Mouse (Mus musculus) G1E (cell line): ENCODE measurements around the gene Sdccag8.

Source experiments
- CTCF ChIP-seq: IDR thresholded peaks from 2 replicates; pipeline ENCODE4 v1.5.1; 2012; ENCODE audit warnings: low read depth, low read length, inconsistent platforms, mixed read lengths
- GATA1 ChIP-seq: IDR thresholded peaks from 2 replicates; pipeline ENCODE4 v1.6.1; 2012; ENCODE audit warnings: borderline replicate concordance, low read length, inconsistent platforms, mixed read lengths
- POLR2AphosphoS5 ChIP-seq: IDR thresholded peaks from 2 replicates; pipeline ENCODE4 v1.6.1; 2012; ENCODE audit warnings: low read depth, low read length, inconsistent platforms; ENCODE audit not compliant: insufficient replicate concordance
- TAL1 ChIP-seq: conservative IDR thresholded peaks from 2 replicates; pipeline ENCODE4 v1.6.1; 2012; ENCODE audit warnings: low read depth, low read length, inconsistent platforms, mixed read lengths

DNA sequence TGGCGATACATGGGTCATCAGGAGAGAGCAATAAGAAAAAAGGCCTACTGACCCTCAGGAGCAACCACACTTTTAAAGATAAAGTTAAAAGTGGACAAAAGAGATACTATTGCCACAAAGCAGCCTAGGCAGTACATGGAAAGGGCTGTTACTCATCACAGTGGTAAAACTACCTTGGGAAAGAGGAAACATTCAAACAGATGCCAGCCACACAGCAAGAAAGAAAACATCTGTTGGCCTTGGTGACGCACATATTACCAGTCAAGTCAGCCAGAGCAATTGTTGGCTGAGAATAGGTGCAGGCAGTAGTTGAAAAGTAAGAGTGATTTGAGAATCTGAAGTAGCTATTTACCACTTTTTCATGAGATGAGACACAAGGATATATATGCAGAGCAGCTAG is 143.9 kb downstream of the Sdccag8 start:
- no peak for TF ChIP-seq CTCF
- TF ChIP-seq GATA1: no peak
- no peak for TF ChIP-seq POLR2AphosphoS5
- TF ChIP-seq TAL1: no peak
